Mouse (Mus musculus) CH12.LX (cell line): ENCODE results near the gene Mrpl33. TPM values are rescaled to one million over a fixed set of nuclear protein-coding genes. Genes with fewer than 3 reads are reported as not detected.
"Not testable (repeated sequence)": the region's sequence is repeated elsewhere in the genome, so short reads cannot be mapped to it uniquely, and the experiment has no call there.

Experiments
- DNase-seq: peaks from one replicate; pipeline ENCODE4 v3.0.0-alpha.2; 2013; ENCODE audit errors: extremely low read depth
- H3K27ac ChIP-seq: 2 replicates; pipeline ENCODE4 v1.5.1; 2012; ENCODE audit warnings: low read depth, mild to moderate bottlenecking, control low read depth, moderate library complexity; ENCODE audit not compliant: insufficient read depth
- H3K27me3 ChIP-seq: replicated peaks from 2 replicates; pipeline ENCODE3; 2012; ENCODE audit warnings: inconsistent platforms
- H3K36me3 ChIP-seq, 2 experiments: replicated peaks in 1 of 2; 2 replicates each; pipeline versions ENCODE3 to v1.6.1; 2012; ENCODE audit warnings: inconsistent platforms in 1 of 2, low read length in 1 of 2, mild to moderate bottlenecking in 1 of 2, mixed read lengths in 1 of 2, moderate library complexity in 1 of 2; ENCODE audit not compliant: control insufficient read depth in 1 of 2, insufficient read depth in 1 of 2
- H3K4me1 ChIP-seq, 2 experiments: 2 replicates each; pipeline ENCODE4 v1.6.1; 2012; ENCODE audit warnings: inconsistent platforms in 1 of 2, moderate library complexity in 1 of 2; ENCODE audit not compliant: insufficient read depth in 2 of 2, control insufficient read depth in 1 of 2
- H3K4me2 ChIP-seq: 2 replicates; pipeline ENCODE4 v1.6.1; 2012; ENCODE audit warnings: low read depth, mild to moderate bottlenecking, control low read depth; ENCODE audit not compliant: poor library complexity, insufficient read depth, severe bottlenecking
- H3K4me3 ChIP-seq, 3 experiments: fragments of 150-350 bp in 1 of 3; sonication (generic) in 1 of 3; replicated peaks in 1 of 3; 2 replicates each; pipeline versions ENCODE3 to v1.5.1; 2011 to 2012; ENCODE audit warnings: low read depth in 2 of 3, low read length in 2 of 3, mild to moderate bottlenecking in 2 of 3, moderate library complexity in 2 of 3, control low read depth in 1 of 3, improper control_type of control experiment in 1 of 3, inconsistent platforms in 1 of 3, mixed read lengths in 1 of 3; ENCODE audit not compliant: poor library complexity in 1 of 3
- H3K79me2 ChIP-seq: replicated peaks from 2 replicates; pipeline ENCODE4 v1.6.1; 2012; ENCODE audit warnings: mild to moderate bottlenecking, moderate library complexity; ENCODE audit not compliant: control insufficient read depth, poor library complexity, insufficient read depth, severe bottlenecking; ENCODE audit errors: extremely low read depth
- H3K9ac ChIP-seq: 2 replicates; pipeline ENCODE4 v1.6.1; 2012; ENCODE audit warnings: low read depth, mild to moderate bottlenecking, control low read depth, moderate library complexity; ENCODE audit not compliant: insufficient read depth
- H3K9me3 ChIP-seq: replicated peaks from 2 replicates; pipeline ENCODE3; 2012; ENCODE audit warnings: low read length, inconsistent platforms, mixed read lengths
- BHLHE40 ChIP-seq: IDR thresholded peaks from 2 replicates; pipeline ENCODE4 v1.6.1; 2011; ENCODE audit warnings: mild to moderate bottlenecking, low read depth, low read length, improper control_type of control experiment
- CHD1 ChIP-seq: IDR thresholded peaks from 2 replicates; pipeline ENCODE4 v1.6.1; 2012; ENCODE audit warnings: low read depth, low read length, improper control_type of control experiment, inconsistent platforms
- CHD2 ChIP-seq: IDR thresholded peaks from 2 replicates; pipeline ENCODE4 v1.6.1; 2011; ENCODE audit warnings: low read length, improper control_type of control experiment
- ELF1 ChIP-seq: IDR thresholded peaks from 2 replicates; pipeline ENCODE4 v1.6.1; 2014; ENCODE audit warnings: low read depth, mild to moderate bottlenecking, inconsistent platforms, low read length, improper control_type of control experiment
- GABPA ChIP-seq: IDR thresholded peaks from 2 replicates; pipeline ENCODE4 v1.6.1; 2012; ENCODE audit warnings: low read depth, low read length, improper control_type of control experiment, inconsistent platforms; ENCODE audit not compliant: insufficient replicate concordance
- HCFC1 ChIP-seq: IDR thresholded peaks from 2 replicates; pipeline ENCODE4 v1.6.1; 2012; ENCODE audit warnings: low read depth, mild to moderate bottlenecking, inconsistent platforms, low read length, improper control_type of control experiment
- IRF4 ChIP-seq: IDR thresholded peaks from 2 replicates; pipeline ENCODE4 v1.6.1; 2014; ENCODE audit warnings: low read depth, mild to moderate bottlenecking, inconsistent platforms, low read length, improper control_type of control experiment
- KAT2A ChIP-seq: IDR thresholded peaks from 2 replicates; pipeline ENCODE4 v1.6.1; 2012; ENCODE audit warnings: low read length, improper control_type of control experiment, inconsistent platforms; ENCODE audit not compliant: insufficient replicate concordance
- MAFK ChIP-seq: IDR thresholded peaks from 2 replicates; pipeline ENCODE4 v1.6.1; 2011; ENCODE audit warnings: low read length, improper control_type of control experiment; ENCODE audit not compliant: insufficient replicate concordance
- MAZ ChIP-seq: IDR thresholded peaks from 2 replicates; pipeline ENCODE4 v1.6.1; 2012; ENCODE audit warnings: low read depth, mild to moderate bottlenecking, inconsistent platforms, low read length, improper control_type of control experiment, moderate library complexity
- MXI1 ChIP-seq: IDR thresholded peaks from 2 replicates; pipeline ENCODE4 v1.6.1; 2011; ENCODE audit warnings: mild to moderate bottlenecking, low read depth, low read length, improper control_type of control experiment
- MYC ChIP-seq: IDR thresholded peaks from 2 replicates; pipeline ENCODE4 v1.6.1; 2011; ENCODE audit warnings: low read depth, mild to moderate bottlenecking, improper control_type of control experiment, low read length
- NRF1 ChIP-seq: IDR thresholded peaks from 2 replicates; pipeline ENCODE4 v1.6.1; 2014; ENCODE audit warnings: low read depth, mild to moderate bottlenecking, inconsistent platforms, low read length, improper control_type of control experiment, moderate library complexity
- PAX5 ChIP-seq: IDR thresholded peaks from 2 replicates; pipeline ENCODE4 v1.6.1; 2012; ENCODE audit warnings: low read length, inconsistent platforms, mixed read lengths
- POLR2AphosphoS2 ChIP-seq: IDR thresholded peaks from 2 replicates; pipeline ENCODE4 v1.6.1; 2011; ENCODE audit warnings: low read depth, low read length, improper control_type of control experiment
- SIN3A ChIP-seq: IDR thresholded peaks from 2 replicates; pipeline ENCODE4 v1.6.1; 2012; ENCODE audit warnings: low read length, improper control_type of control experiment, inconsistent platforms
- TBP ChIP-seq: conservative IDR thresholded peaks from 2 replicates; pipeline ENCODE4 v1.6.1; 2011; ENCODE audit warnings: low read depth, low read length, improper control_type of control experiment
- TCF12 ChIP-seq: IDR thresholded peaks from 2 replicates; pipeline ENCODE4 v1.6.1; 2014; ENCODE audit warnings: low read depth, mild to moderate bottlenecking, inconsistent platforms, low read length, improper control_type of control experiment
- USF2 ChIP-seq: conservative IDR thresholded peaks from 2 replicates; pipeline ENCODE4 v1.6.1; 2011; ENCODE audit warnings: low read depth, low read length, improper control_type of control experiment
- ZC3H11A ChIP-seq: IDR thresholded peaks from 2 replicates; pipeline ENCODE4 v1.6.1; 2012; ENCODE audit warnings: low read depth, mild to moderate bottlenecking, inconsistent platforms, low read length, improper control_type of control experiment
- ZNF384 ChIP-seq: IDR thresholded peaks from 2 replicates; pipeline ENCODE4 v1.6.1; 2012; ENCODE audit warnings: low read depth, low read length, improper control_type of control experiment, inconsistent platforms
- dilution Hi-C: fragments of 300-500 bp; cut with MboI; formaldehyde crosslinking; loops from 2 replicates; pipeline ENCODE4 v1.14.3; 2020; ENCODE audit warnings: low sequenced_read_pairs; ENCODE audit not compliant: extremely low pct_unique_long_range_greater_than_20kb, extremely low pct_ligation_motif_present
- in situ Hi-C: fragments of 300-500 bp; cut with MboI; formaldehyde crosslinking; loops from 3 replicates; pipeline ENCODE4 v1.14.3; 2019; ENCODE audit warnings: low sequenced_read_pairs, low pct_ligation_motif_present, low pct_unique_long_range_greater_than_20kb, mixed read lengths
- polyA plus RNA-seq: library from polyadenylated mRNA; unstranded; fragments of >175 nt; gene quantifications from 2 replicates; pipeline ENCODE4 v1.2.1, GENCODE M21; 2012; ENCODE audit warnings: low read depth; ENCODE audit not compliant: insufficient read length
- total RNA-seq, 2 experiments: library from RNA; depleted of rRNA; stranded (reverse); fragments of 300-350 nt in 1 of 2; fragments of >200 nt in 1 of 2; gene quantifications; 2 replicates each; pipeline ENCODE4 v1.2.3; 2012 to 2014

Mrpl33 gene
- total and polyA plus RNA-seq, 3 experiments: 114 to 336 (median 168) TPM

DNA sequence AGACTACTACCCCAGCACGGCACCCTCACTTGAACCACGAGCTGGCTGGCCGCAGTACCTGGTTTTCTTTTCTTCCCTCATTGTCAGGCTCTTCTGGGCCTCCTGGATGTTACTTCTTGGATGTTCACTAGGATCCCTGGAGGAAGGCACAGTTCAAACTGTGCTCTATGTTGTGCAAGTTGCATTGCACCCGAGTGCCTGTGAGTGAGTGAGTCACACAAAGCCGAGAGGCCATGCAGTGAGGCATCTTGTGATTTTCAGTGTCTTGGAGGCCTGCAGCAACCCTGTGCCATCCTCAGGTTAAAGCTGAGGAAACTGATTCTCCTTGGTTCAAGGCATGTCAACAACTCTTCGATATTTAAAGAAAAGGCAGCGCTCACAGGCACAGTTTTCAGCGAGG lies 31.8 kb downstream of the Mrpl33 start:
- Histone ChIP-seq H3K79me2 (no peaks in the 10 kb centered on the region), H3K27ac (no peak overlapping the region), H3K4me3 (no peak overlapping the region), H3K27me3 (no peaks in the 10 kb centered on the region), H3K9ac (no peak overlapping the region), H3K4me1 (peaks cover 0 to 37% of the 10 kb centered on the region in 2 experiments; a peak in 2 of 4 replicates), H3K9me3 (peaks cover 3% of the 10 kb centered on the region), H3K36me3 (peaks cover 0 to 39% of the 10 kb centered on the region in 2 experiments), H3K4me2 (no peak overlapping the region)
- in situ Hi-C loops (no loop called here), dilution Hi-C loops (no loop called here)
- no peak for DNase-seq
- no peak for TF ChIP-seq TCF12
- no peak for TF ChIP-seq MAZ

DNA sequence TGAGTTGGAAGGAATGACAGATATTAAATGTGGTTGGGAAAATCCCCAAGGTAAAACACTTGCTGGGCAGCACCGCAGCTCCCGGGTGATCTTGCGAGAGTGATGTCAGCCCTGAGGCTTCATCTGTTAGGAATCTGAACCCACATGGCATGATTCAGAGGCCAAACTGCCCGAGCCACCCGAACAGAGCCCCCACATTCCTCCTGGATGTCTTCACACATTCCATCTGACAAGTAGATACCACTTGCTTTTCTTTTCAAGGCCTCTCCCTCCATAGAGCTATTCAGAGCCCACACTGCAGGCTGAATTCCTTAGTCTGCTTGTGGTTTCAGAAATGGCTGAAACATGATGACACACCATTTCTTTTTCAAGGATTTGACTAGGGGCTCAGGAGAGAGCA lies 33.3 kb downstream of the Mrpl33 start:
- Histone ChIP-seq H3K9me3 (peaks cover 3% of the 10 kb centered on the region), H3K4me2 (no peak overlapping the region), H3K27ac (no peak overlapping the region), H3K27me3 (no peaks in the 10 kb centered on the region), H3K36me3 (peaks cover 0 to 36% of the 10 kb centered on the region in 2 experiments), H3K79me2 (no peaks in the 10 kb centered on the region), H3K9ac (no peak overlapping the region), H3K4me1 (peaks cover 0 to 37% of the 10 kb centered on the region in 2 experiments; a peak in 2 of 4 replicates), H3K4me3 (no peak overlapping the region)
- TF ChIP-seq IRF4 (no peak), PAX5 (no peak), SIN3A (no peak), GABPA (no peak), NRF1 (no peak), HCFC1 (no peak), MAFK (no peak), TCF12 (no peak), MXI1 (no peak), ZNF384 (no peak), TBP (no peak), CHD2 (no peak), ZC3H11A (no peak), KAT2A (no peak), POLR2AphosphoS2 (no peak), BHLHE40 (no peak), USF2 (no peak), MYC (no peak), ELF1 (no peak), CHD1 (no peak)
- no peak for DNase-seq
- in situ Hi-C loops (no loop called here), dilution Hi-C loops (no loop called here)

DNA sequence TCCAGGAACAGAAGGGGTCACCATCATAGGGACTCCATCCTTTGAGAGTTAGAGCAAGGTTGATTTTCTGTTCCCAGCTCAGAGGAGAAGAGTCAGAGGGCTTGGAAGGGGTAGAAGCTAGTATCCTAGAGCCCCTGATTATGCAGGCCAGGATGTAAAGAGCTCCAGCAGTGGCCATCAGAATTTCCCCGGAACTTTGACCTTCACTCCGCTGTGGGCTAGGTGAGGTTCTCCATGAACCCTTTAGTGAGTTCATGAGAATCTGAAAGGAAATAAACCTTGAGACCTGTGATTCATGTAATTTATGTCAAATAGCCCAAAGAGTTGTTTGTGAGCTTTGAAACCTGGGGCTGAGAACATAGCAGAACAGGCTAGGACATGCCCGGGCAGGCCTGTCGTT lies 34.4 kb downstream of the Mrpl33 start:
- H3K9ac ChIP-seq, H3K4me3 ChIP-seq, dilution Hi-C loops, H3K9me3 ChIP-seq, DNase-seq, H3K27ac ChIP-seq, H3K79me2 ChIP-seq, H3K4me2 ChIP-seq, H3K27me3 ChIP-seq, in situ Hi-C loops: not testable (repeated sequence)
- Histone ChIP-seq H3K36me3 (peaks cover 0 to 32% of the 10 kb centered on the region in 2 experiments), H3K4me1 (peaks cover 0 to 39% of the 10 kb centered on the region in 2 experiments; a peak in 2 of 4 replicates)
